Mouse (Mus musculus): ENCODE data around the gene Vmp1. TPM values are rescaled to one million over a fixed set of nuclear protein-coding genes. Genes with fewer than 3 reads are reported as not detected.

The Vmp1 gene
- polyA plus RNA-seq, 1 experiment from 2014 or later, result 153 TPM

GRCm38 (mm10) chr11:86606621-86607339 is 76.9 kb downstream of the Vmp1 start:
- no peak overlapping the region for H3K9ac ChIP-seq
- H3K9me3 ChIP-seq, result no peaks in the 10 kb centered on the region
- no peaks in the 10 kb centered on the region for H3K27me3 ChIP-seq (replicated peaks)
- H3K4me3 ChIP-seq (replicated peaks), result no peak overlapping the region
- H3K4me2 ChIP-seq, result no peak overlapping the region
- no peaks in the 10 kb centered on the region for H3K4me1 ChIP-seq
- WGBS, result 84% methylated on average over 2 of the region's 2 CpGs
- no peak overlapping the region for H3K27ac ChIP-seq
- H3K36me3 ChIP-seq, result peaks cover 6% of the 10 kb centered on the region; the same call in 1 of the 2 replicates
- ATAC-seq (ENCODE audit: insufficient read depth, low FRiP score, low read depth), result no peak

DNA sequence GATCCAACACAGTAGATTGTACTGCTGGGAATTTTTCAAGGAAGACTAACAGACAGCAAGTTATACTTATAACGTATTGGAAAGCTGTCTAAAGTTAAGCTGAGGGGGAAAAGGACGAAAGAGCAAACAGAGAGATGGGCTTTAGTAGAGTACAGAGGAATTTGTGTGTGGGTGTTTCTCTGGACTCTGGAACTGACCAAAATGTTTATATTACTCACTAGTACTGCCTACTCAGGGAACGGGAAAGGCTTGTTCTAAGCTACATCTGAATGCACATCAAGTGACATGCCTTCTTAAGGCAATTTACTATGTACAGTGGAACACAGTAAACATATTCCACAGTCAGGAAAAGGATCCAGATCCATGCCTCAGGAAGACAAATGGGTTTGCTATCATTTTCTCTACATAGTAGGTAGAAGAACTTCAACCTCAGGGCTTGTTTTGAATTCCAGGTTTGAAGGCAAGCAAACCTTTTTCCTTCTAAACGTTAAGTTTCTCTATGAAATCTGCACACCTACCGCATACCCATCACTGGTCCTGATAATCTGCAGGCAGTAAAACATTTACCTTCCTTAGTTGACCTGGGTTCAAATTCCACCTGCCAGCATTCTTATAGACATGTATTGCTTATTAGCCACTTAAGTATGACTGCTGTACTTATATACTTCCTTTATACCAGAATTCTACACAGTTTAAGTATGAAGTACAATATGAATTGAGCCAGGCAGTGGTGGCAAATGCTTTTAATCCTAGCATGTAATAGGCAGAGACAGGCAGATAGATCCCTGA is 78.7 kb downstream of the Vmp1 start:
- H3K27me3 ChIP-seq (replicated peaks), result no peaks in the 10 kb centered on the region
- no peak overlapping the region for H3K9ac ChIP-seq
- no peak overlapping the region for H3K4me2 ChIP-seq
- H3K4me1 ChIP-seq, result no peaks in the 10 kb centered on the region
- WGBS, result 54% methylated on average over 5 of the region's 5 CpGs
- ATAC-seq (ENCODE audit: insufficient read depth, low FRiP score, low read depth), result no peak; the same call in 1 of the 2 replicates
- peaks cover 6% of the 10 kb centered on the region; the same call in 1 of the 2 replicates for H3K36me3 ChIP-seq
- H3K27ac ChIP-seq, result peak overlapping the region; percentile 21
- H3K4me3 ChIP-seq (replicated peaks), result no peak overlapping the region
- no peaks in the 10 kb centered on the region for H3K9me3 ChIP-seq

DNA sequence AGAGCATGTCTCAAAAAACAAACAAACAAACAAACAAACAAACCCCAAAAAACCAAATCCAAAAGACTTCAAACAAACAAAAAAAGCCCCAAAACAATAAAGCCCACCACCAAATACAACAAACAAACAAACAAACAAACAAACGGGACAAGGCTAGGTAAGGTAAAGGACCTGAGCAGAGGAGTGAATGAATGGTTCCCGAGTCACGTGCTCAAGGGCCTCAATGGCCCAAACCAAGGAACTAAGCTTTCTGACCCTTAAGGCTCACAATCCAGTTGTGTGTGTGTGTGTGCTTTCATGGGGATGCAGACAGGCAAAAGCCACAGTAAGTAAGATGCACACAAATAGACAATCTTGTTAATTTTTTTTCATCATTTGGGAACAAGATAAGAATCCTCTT is 79.3 kb downstream of the Vmp1 start:
- H3K4me3 ChIP-seq (replicated peaks), result no peak overlapping the region
- peaks cover 6% of the 10 kb centered on the region; the same call in 1 of the 2 replicates for H3K36me3 ChIP-seq
- no peaks in the 10 kb centered on the region for H3K4me1 ChIP-seq
- ATAC-seq (ENCODE audit: insufficient read depth, low FRiP score, low read depth), result no peak
- H3K4me2 ChIP-seq, result no peak overlapping the region
- no peaks in the 10 kb centered on the region for H3K9me3 ChIP-seq
- no peaks in the 10 kb centered on the region for H3K27me3 ChIP-seq (replicated peaks)
- H3K27ac ChIP-seq, result peak overlapping the region; percentile 21
- WGBS, result 92% methylated on average over 3 of the region's 3 CpGs
- H3K9ac ChIP-seq, result no peak overlapping the region

- Histone ChIP-seq H3K27ac (no peak overlapping the region; the same call in 1 of the 2 replicates), H3K4me2 (no peak overlapping the region), H3K9me3 (no peaks in the 10 kb centered on the region), H3K4me3 (replicated peaks) (no peak overlapping the region), H3K4me1 (no peaks in the 10 kb centered on the region), H3K36me3 (peaks cover 6% of the 10 kb centered on the region; the same call in 1 of the 2 replicates), H3K27me3 (replicated peaks) (no peaks in the 10 kb centered on the region), H3K9ac (no peak overlapping the region)
- ATAC-seq (ENCODE audit: insufficient read depth, low FRiP score, low read depth), result no peak
- WGBS, result 84% methylated on average over 1 of the region's 1 CpGs
Measured at GRCm38 (mm10) chr11:86603719-86604118, 79.9 kb downstream of the Vmp1 start.

DNA sequence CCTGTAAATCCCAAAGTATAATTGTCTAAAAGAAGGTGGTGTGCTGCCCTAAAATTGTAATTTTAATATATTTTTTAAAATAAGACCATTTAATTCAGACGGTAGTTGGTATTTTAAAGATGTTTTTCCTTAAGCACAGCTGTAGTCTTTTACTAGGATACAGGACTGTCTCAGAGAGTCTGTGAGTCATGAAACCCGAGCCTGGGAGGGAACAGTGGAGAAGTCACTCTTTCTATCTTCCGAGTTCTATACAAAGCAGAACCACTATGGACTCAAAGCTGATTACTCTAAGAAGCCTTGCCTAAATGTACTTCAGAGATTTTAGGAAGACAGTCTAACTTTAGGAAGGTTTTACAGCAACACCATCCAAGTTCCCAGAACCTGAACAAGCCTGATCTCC is 81.5 kb downstream of the Vmp1 start:
- Histone ChIP-seq H3K9me3 (no peaks in the 10 kb centered on the region), H3K4me1 (no peaks in the 10 kb centered on the region), H3K9ac (no peak overlapping the region), H3K27me3 (replicated peaks) (no peaks in the 10 kb centered on the region), H3K36me3 (peaks cover 6% of the 10 kb centered on the region; the same call in 1 of the 2 replicates), H3K4me3 (replicated peaks) (no peak overlapping the region), H3K27ac (0 out of 2 replicates have a peak overlapping the region, but pooled peaks have one; percentile 51), H3K4me2 (no peak overlapping the region)
- no peak for ATAC-seq (ENCODE audit: insufficient read depth, low FRiP score, low read depth)
- 38% methylated on average over 3 of the region's 3 CpGs for WGBS

DNA sequence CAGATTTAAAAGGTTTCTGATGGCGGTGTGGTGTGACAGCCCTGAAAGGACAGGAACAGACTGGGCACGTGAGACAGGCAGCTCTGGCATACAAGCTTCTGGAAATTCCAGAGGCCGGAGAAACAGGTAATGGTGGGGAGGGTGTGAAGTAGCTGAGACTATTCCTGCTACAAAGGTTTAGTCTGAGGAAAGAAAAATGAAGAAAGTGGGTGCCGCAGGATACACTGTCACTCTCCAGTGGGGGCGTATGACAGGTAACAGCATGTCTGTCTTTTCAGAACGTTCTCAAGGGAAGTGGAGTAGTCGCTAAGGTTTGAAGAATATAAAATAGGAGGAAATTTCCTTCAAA is 83.5 kb downstream of the Vmp1 start:
- WGBS, result 87% methylated on average over 7 of the region's 7 CpGs
- H3K4me1 ChIP-seq, result no peaks in the 10 kb centered on the region
- H3K27ac ChIP-seq, result peak overlapping the region; percentile 52

GRCm38 (mm10) chr11:86599378-86600208 is 84.0 kb downstream of the Vmp1 start:
- no peaks in the 10 kb centered on the region for H3K4me1 ChIP-seq
- no peaks in the 10 kb centered on the region for H3K27me3 ChIP-seq (replicated peaks)
- H3K36me3 ChIP-seq, result no peaks in the 10 kb centered on the region
- no peak; the same call in 1 of the 2 replicates for ATAC-seq (ENCODE audit: insufficient read depth, low FRiP score, low read depth)
- H3K9ac ChIP-seq, result no peak overlapping the region
- no peak overlapping the region for H3K4me2 ChIP-seq
- WGBS, result 75% methylated on average over 4 of the region's 4 CpGs
- no peak overlapping the region for H3K4me3 ChIP-seq (replicated peaks)
- H3K9me3 ChIP-seq, result no peaks in the 10 kb centered on the region
- peak overlapping the region; percentile 44 for H3K27ac ChIP-seq

More for the DNA sequence above, 83.5 kb downstream of the Vmp1 start:
- H3K4me2 ChIP-seq, result no peak overlapping the region
- no peak overlapping the region for H3K9ac ChIP-seq
- no peaks in the 10 kb centered on the region for H3K36me3 ChIP-seq
- H3K27me3 ChIP-seq (replicated peaks), result no peaks in the 10 kb centered on the region
- no peak overlapping the region for H3K4me3 ChIP-seq (replicated peaks)
- ATAC-seq (ENCODE audit: insufficient read depth, low FRiP score, low read depth), result no peak
- no peaks in the 10 kb centered on the region for H3K9me3 ChIP-seq

DNA sequence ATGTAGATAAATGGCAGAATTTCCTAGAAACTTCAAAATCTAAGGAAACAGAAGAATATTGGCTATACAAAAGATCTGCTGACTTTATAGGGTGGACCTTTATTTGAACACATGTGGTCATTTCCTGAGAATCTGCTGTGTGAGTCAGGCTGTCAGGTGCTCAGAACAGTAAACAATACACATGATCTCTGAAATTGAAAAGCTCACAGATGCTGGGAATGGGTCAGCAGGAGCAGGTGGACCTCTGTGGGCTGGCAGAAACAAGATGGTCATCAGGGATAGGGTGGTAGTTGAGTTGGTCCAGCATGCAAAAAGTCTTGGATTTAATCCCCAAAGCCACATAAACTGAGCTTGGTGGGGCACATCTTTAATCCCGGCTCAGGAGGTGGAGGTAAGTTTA is 85.1 kb downstream of the Vmp1 start:
- Histone ChIP-seq H3K27me3 (replicated peaks) (no peaks in the 10 kb centered on the region), H3K4me3 (replicated peaks) (no peak overlapping the region), H3K9ac (no peak overlapping the region), H3K4me2 (no peak overlapping the region), H3K27ac (no peak overlapping the region), H3K4me1 (no peaks in the 10 kb centered on the region), H3K9me3 (no peaks in the 10 kb centered on the region), H3K36me3 (no peaks in the 10 kb centered on the region)
- no peak for ATAC-seq (ENCODE audit: insufficient read depth, low FRiP score, low read depth)
- WGBS, result 72% methylated on average over 1 of the region's 1 CpGs

DNA sequence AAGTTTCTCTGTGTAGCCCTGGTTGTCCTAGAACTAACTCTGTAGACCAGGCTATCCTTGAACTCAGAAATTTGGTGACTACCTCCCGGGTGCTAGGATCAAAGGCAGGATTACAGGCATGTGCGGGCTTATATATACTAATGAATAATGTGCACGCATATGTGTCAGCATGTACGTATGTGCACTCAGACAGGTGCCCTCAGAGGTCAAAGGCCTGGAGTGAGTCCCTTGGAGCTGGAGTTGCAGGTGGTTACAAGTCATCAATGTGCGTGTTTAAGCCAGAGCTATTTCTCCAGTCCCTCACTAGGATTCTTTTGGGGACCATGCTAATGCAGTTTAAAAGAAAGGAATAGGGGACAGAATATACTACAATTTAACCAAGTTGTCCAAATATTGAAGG is 85.5 kb downstream of the Vmp1 start:
- H3K27ac ChIP-seq, result peak overlapping the region; percentile 51
- ATAC-seq (ENCODE audit: insufficient read depth, low FRiP score, low read depth), result no peak
- 73% methylated on average over 5 of the region's 5 CpGs for WGBS

GRCm38 (mm10) chr11:86596976-86597375 is 86.7 kb downstream of the Vmp1 start:
- no peaks in the 10 kb centered on the region for H3K27me3 ChIP-seq (replicated peaks)
- no peak overlapping the region for H3K27ac ChIP-seq
- H3K9ac ChIP-seq, result no peak overlapping the region
- ATAC-seq (ENCODE audit: insufficient read depth, low FRiP score, low read depth), result no peak
- no peaks in the 10 kb centered on the region for H3K36me3 ChIP-seq
- H3K4me3 ChIP-seq (replicated peaks), result no peak overlapping the region
- 90% methylated on average over 3 of the region's 3 CpGs for WGBS
- no peaks in the 10 kb centered on the region for H3K9me3 ChIP-seq
- no peak overlapping the region for H3K4me2 ChIP-seq
- H3K4me1 ChIP-seq, result 0 out of 2 replicates have a peak, but pooled peaks cover 5% of the 10 kb centered on the region

More for the DNA sequence above, 85.5 kb downstream of the Vmp1 start:
- Histone ChIP-seq H3K9ac (no peak overlapping the region), H3K4me2 (no peak overlapping the region), H3K4me3 (replicated peaks) (no peak overlapping the region), H3K36me3 (no peaks in the 10 kb centered on the region), H3K4me1 (0 out of 2 replicates have a peak, but pooled peaks cover 2% of the 10 kb centered on the region), H3K9me3 (no peaks in the 10 kb centered on the region), H3K27me3 (replicated peaks) (no peaks in the 10 kb centered on the region)

DNA sequence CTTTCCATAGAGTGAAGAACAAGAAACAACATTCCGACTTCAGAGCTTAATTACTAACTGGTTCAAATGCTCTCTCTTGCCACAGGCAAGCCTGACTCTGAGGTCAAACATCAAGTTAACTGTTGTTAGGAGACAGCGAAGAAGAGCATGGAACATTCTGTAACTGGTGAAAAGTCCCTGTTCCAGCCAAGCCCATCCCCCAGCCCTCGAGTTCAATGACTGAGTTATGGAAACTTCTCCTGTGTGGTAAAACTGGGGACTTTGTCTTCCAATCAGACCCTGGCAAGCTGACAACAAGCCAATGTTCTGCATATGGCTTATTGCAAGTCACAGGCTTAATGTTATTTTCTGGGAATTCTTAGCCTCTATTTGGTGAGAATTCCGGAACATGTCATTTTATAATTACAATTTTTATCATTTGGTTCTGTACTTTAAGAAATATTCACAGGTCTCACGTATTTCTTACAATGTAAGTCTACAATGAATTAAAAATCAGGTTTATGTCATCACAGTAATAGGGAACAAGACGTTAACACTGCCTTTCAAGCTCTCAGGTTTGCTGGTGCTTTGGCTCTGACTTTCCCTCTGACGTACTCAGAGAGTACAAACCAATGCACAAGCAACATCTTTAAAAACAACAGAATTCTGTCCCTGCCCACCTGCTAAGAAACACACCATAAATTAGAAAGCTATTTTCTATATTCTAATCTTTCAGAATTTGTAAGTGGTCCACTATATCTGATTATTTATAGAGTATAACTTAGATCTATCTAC is 87.3 kb downstream of the Vmp1 start:
- Histone ChIP-seq H3K4me3 (replicated peaks) (no peak overlapping the region), H3K27ac (no peak overlapping the region), H3K27me3 (replicated peaks) (no peaks in the 10 kb centered on the region), H3K4me2 (no peak overlapping the region), H3K9ac (no peak overlapping the region), H3K4me1 (0 out of 2 replicates have a peak, but pooled peaks cover 5% of the 10 kb centered on the region), H3K36me3 (no peaks in the 10 kb centered on the region), H3K9me3 (no peaks in the 10 kb centered on the region)
- WGBS, result 79% methylated on average over 7 of the region's 7 CpGs
- no peak for ATAC-seq (ENCODE audit: insufficient read depth, low FRiP score, low read depth)

Measured in stomach, embryonic 15.5 days (tissue).